Mouse (Mus musculus) heart, adult 8-10 months (tissue): Measurements from ENCODE around the gene Commd6. TPM values are rescaled to one million over a fixed set of nuclear protein-coding genes. Genes with fewer than 3 reads are reported as not detected.

Experiments
- DNase-seq: peaks from one replicate; pipeline ENCODE4 v3.0.0; 2022; ENCODE audit warnings: low spot score
- total RNA-seq, 4 experiments: library from RNA; stranded (reverse); gene quantifications; 2 replicates each; pipeline ENCODE4 v1.2.4; 2022

The Commd6 gene
- 10 to 100 TPM; 30.4 to 38.5 (median 34.1) TPM for total RNA-seq

DNA sequence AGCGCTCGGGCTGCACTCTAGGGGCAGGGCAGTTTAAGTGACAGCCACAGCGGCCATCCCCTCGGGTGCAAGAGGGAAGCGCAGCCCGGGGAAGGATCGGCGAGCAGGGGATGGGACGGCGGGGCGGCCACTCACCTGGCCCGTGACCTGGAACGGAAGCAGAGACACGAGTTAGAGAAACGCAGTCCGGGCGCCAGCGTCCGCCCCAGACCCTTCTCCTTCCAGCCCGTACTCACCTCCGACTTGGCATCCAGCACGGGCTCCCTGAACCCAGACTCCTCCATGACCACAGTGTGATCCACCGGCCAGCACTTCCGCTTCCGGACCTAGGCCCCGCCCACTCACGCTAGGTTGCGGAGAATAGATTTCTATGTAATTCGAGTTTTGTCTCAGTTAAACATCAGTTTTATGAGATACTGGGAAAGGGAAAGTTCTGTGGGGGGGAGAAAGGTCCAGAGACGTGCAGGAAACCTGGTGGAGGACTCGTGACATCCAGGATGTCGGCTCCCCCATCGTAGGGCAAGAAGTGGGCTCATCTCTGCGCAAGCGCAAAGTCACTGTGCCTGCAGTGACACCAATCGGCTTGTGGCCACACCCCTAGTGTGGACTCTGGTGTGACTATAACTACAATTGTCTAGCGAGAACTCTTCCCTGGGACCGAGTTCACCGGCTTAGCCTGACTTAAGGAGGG lies at the start of gene Commd6:
Gene Commd6 (minus strand): TSS at position 534 of the 691 bp plus-strand sequence.
- peak; percentile 95 for DNase-seq

DNA sequence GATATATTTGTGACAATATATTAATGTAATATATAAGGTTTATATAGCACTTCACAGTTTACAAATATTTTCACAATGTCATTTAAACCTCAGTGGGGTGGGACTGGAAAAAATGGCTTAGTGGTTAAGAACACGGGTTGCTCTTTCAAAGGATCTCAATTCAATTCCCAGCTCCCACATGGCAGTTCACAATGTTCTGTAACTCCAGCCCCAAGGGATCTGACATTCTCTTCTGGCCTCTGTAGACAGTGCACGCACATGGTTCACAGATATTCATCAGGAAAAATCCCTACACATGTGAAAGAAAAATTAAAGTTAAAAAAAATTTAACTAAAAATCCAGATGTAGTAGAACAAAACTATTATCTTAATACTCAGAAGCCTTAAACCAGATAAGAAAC lies 47.9 kb upstream of the Commd6 start:
- peak; percentile 50 for DNase-seq

DNA sequence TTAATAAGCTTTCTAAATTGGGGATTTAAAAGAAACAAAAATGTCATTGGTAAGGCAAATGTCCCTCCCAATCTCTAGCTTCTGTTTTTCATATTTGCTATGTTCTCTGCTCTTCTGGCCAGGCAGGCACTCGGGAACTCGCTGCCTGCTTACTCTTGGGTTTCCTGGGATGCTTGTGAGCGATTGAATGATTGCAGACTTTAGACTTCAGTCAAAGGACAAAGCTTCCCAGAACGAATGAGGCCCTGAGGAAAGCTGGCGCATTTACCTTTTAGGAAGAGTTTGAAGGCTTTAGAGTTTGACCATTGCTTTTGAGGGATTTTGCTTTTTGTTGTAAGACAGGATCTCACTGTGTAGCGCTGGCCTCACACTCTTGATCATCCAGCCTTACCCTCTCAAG lies 47.2 kb upstream of the Commd6 start:
- no peak for DNase-seq

DNA sequence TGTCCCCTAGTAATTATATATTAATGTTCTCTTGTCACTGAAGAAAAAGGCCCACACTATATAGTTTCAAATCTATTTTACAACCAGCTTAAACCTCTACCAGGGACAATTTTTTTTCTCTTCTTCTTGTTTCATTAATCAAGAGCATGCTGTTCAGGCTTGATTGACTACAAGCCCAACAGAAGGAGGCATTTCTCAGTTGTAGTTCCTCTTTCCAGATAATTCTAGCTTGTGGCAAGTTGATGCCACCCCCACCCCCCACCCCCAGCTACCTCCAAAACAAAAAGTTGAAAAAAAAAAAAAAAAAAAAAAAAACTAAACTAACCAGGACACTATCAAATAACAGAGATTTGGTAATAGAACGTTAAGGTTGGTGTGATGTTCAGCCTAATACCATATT lies 31.7 kb upstream of the Commd6 start:
- no peak for DNase-seq

DNA sequence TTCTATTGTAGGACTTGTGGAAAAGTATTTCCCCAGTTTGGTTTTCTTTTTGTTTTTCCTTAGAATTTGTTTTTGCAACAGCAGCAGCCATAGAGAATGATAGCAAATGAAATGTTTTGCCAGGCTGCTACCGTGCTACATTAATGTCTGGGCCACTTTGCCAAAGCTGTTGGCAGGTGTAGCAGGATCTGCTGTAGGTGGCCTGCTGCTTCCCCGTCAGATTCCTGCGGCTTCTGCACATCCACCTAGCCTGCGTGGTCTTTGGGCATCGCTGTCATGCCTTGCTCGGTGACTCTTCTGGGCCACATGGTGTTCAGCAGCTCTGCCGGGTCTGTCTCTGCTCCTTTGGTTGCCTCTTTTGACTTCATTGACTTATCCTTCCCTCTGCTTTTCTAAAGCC lies 28.1 kb upstream of the Commd6 start:
- no peak for DNase-seq

DNA sequence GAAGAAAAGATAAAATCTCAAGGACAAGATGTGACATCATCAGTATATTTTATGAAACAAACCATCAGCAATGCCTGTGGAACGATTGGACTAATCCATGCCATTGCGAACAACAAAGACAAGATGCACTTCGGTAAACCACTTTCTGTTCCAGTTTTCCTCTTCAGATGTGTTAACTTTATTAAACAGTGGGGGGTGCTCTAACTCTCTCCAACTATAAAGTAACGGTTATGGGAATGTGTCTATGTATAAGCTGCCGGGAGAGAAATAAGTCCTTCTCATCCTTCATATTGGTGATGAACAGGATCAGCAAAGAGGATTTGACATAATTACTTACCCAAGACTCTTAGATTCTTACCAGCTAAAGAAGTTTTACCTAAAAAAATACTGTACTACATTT lies 26.1 kb upstream of the Commd6 start:
- no peak for DNase-seq

DNA sequence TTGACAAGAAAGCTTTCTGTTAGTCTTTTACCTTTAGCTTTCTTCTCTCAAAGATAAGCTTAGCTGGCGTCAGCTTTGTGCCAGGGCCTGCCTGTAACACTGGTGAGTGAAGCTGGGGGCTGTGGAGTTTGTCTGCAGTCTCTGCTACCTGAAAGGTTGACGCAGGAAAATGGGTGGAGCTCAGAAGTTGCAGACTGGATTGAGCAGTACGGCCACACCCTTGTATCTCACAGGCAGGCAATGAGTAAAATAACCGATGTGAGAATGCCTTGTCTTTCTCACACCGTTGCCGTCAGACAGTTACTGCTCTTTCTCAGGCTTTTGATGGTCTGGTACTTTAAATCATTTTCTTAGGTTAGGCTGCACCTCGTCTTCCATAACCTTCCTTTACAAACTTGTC lies 25.6 kb upstream of the Commd6 start:
- DNase-seq, result no peak

DNA sequence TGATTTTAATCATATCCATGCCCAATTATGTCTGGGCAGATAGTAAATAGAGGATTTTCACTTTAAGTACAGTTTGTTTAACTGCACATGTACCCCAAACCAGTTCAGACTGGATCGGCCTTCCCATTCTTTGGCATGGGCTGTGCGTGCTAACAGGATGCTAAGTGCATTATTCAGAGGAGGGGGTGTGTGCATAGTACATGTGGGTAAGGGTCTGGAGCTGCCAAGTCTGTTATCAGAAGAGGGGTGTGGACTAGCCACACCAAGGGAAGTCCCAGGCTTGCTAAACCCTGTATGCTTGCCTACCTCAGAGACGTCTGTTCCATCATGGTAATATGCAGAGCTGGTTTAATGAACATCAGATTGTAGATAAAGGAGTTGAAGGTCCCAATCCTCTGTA lies 23.8 kb upstream of the Commd6 start:
- DNase-seq, result no peak

DNA sequence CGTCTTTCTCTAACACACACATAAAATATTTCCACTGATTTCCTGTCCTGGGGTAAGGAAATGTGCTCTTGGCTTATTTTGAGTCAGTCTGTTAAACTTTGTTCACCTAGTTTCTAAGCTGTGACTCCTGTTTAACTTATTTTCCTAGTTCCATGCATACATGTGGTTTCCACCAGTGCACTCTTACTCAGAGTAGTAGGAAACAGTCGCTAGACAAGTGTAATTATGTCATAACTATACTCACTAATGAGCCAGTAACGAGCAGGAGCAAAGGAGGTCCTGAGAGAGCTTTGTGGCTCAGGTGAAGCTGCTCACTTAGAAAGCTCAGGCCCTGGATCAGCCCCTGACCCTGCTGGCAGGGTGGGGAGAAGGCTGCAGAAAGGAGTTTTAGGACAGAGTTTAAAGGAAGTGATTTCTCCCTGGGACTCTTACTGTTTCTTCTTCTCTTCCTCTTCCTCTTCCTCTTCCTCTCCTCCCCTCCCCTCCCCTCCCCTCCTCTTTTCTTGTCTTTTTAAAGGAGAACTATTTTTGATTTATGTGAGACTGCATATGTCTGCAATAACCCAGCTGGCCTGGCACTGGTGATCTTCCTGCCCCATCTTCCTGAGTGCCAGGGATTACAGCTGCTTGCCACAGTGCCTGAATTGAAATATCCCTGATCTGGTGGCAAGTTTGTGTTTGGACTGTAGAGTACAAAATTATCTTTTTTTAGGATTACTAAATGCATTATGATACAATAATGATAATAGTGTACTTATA lies 21.3 kb upstream of the Commd6 start:
- DNase-seq, result no peak

DNA sequence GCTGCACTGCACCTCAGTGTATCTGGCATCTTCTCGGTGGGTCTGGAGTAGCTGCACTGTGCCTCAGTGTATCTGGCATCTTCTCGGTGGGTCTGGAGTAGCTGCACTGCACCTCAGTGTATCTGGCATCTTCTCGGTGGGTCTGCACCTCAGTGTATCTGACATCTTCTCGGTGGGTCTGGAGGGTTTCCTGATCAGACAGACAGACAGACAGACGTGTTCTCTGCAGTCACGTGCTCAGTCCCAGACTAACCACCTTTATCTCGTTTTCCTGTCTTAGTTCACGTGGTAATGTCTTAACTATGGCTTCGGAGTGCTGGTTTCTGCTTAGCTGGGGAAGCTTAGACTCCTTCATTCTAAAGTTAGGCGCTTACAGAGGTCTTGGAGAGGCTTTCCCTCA lies 15.8 kb upstream of the Commd6 start:
- DNase-seq, result no peak

DNA sequence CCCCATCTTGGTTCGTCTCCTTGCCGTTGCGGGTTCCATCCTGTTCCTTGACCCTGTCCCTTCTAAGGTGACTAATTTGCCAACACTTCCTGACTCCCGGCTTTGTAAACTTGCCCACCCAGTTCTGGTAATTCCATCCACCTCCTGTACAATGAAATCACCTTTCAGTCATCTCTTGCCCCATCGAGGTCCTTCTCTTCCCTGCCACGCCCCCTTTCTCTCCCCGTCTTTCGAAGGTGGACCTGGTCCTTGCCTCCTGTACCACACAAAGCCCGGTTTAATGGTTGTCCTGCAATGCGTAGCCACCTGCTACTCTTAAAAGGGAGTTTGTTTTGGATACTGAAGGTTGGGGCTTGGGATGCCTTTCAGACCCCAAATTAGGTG lies 14.0 kb upstream of the Commd6 start:
- DNase-seq, result no peak

DNA sequence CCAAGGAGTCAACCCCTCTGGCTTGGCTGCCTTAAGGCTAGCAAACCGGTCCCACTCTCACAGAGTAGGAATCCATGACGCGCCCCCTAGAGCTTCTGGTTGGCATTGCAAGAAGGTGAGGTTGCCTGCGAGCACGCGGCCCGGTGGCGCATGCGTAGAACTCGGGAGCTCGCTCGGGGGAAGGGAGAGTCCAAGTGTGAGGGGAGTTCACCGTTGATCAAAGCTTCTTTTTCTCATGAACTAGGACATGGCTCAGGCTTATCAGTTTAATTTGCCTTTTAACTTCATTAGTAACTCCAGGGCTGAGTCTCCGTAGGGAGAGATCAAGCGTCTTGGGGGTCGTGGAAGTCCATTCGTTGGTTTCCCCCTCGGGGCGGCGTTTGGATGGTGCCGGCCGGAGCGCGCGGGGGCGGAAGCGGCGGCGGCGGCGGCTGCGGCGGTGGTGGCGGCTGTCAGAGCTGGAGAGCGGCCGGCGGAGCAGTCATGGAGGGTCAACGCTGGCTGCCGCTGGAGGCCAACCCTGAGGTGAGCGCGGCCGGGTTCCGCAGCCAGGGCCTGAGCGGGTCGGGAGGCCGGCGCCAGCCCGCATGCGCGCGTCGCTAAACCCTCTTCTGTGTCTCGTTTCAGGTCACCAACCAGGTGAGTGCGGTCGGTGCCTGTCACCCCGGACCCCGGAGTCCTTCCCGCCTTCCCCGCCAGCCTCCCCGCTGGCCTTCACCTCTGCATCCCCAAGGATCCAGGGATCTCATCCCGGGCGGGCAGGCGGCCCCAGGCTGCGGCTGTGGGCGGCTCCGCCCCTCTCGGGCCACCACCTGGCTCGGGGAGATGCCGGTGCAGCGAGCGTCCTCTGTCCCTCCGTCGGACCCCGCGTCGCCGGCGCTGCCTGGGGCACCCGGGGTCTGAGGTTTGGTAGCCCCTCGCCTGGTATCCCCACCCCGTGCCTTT lies 13.4 kb upstream of the Commd6 start, which contains the start of gene Uchl3:
Gene Uchl3 (plus strand): TSS at position 387 of the 945 bp plus-strand sequence.
- DNase-seq, result peak; percentile 96

DNA sequence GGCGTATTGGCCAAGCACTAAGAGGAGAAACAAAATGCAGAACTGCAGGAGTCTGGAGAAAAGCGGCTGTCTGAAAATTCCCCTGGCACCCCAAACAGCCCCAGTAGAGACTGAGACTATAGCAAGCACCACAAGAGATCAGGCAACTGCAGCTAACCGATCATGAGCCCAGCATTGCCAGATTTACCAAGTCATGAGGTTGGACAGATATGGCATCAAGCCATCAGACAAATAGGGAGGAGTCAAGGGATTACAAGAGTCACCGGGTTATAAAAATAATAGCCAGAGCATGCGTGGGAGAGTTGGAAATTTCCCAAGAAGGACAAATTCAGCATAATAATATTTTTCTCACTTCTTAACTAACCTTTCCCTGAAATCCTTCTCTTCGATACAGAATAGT lies 12.1 kb upstream of the Commd6 start:
- DNase-seq, result peak; percentile 22

DNA sequence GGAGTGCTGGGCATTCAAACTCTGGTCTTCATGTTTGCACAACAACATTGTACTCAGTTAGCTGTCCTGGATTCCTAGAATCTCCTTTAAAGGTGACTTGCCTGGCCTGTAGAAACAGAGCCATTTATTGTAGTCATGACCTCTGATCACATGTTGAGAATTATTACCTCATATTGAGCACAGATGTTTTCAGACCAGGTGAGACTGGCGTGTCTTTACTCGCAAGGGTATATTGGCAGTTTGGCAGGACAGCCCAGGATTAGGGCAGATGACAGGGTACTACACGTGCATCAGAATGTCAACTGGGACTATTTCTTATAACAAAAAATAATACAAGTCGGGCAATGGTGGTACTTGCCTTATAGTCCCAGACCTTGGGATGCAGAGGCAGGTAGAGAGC lies 10.1 kb upstream of the Commd6 start:
- DNase-seq, result no peak

DNA sequence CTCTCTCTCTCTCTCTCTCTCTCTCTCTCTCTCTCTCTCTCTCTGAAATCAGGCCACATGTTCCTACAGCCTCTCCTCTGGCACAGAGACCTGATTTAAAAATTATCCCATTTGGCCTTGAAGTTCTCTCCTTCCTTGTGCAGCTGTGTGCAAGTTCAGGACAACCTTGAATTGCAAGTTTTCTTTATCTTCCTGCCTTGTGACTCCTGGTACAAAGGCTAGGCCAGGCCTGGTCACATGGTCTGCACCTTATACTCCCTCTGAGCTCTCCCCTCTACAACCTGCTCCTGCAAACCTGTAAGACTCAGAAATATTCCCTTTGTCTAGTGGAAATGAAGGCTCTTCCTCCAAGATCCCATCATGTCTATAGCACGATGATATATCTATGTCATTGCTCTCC lies 4.5 kb upstream of the Commd6 start:
- DNase-seq, result no peak

DNA sequence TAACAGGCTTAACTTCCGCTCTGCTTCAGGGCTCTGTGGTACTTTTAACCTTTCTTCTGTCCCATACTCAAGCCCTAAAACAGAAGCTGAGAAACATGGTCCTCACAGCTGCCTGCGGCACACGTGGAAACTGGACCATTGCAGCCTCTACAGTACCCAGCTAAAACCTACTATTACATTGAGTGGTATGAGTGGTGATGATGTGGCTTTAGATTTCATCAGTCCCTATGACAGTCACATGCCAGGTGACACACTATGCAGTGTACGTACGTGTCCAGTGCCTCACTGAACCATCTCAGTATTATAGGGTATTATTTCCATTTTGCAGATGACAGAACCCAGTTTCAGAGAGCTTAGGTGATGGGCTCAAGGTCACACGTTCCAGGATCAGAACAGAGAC lies 3.1 kb downstream of the Commd6 start:
- DNase-seq, result no peak

DNA sequence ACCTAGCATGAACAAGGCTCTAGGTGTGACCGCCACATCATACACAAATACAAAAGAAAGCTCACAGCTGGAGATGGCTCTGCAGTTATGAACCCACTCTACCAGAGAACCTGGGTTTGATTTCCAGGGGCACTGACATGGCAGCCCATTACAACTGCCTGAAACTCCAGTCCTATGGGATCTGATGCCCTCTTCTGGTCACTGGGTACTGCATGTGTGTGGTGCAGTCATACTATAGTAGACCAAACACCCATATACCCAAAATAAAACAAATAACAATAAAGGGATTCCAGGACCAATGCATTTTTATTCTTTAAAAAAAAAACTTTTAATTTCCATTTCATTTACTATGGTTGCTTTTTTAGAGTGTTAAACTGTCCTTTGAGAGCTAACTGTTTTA lies 4.7 kb downstream of the Commd6 start:
- no peak for DNase-seq

DNA sequence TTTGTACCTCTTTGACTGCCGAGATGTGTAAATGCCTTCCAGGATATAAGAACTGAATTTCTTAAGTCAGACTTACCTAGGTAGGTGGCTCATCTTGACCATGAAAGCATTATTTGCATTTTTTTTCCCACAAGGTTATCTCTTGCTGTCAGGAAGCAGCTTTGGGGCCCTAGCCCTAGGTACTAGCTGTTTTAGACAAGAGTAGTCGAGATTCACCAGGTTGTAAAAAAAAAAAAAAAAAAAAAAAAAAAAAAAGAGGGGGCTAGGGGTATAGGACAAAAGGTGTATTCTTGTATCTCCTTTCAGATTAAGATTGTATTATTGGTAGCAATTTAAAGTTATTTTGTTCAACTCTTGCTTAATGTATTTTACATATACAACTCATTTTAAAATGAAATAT lies 9.9 kb downstream of the Commd6 start:
- DNase-seq, result no peak

DNA sequence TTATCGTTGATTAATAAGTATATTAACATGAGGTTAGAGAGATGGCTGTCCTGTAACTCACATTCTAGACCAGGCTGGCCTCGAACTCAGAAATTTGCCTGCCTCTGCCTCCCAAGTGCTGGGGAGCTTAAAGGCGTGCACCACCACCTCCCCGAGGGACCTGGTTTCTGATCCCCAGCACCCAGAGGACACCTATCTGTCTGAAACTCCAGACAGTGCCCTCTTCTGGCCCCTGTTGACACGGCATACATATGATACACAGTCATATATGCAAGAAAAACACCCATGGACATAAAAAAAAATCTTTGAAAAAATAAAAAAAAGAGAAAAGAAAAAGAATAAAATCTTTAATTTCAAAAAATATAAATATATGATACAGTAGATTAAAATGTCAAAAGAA lies 22.8 kb downstream of the Commd6 start:
- DNase-seq, result no peak

DNA sequence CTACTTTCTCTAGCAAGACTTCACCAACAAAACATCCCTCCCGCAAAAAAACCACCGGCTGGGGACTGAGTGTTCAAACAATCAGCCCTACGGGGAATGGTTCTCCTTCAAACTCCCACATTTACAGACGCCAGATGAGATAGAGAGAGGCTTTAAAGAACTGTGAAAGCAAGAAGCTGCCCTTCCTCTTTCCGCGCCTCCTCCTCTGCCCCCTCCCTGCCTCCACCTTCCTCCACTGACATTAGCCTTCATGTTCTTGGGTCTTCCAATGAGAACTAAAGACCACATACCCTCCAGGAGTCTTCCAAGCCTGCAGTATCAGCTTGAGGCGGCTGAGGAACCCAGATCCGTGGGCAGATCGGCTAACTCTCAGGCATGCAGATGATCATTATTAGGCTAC lies 24.3 kb downstream of the Commd6 start:
- no peak for DNase-seq

DNA sequence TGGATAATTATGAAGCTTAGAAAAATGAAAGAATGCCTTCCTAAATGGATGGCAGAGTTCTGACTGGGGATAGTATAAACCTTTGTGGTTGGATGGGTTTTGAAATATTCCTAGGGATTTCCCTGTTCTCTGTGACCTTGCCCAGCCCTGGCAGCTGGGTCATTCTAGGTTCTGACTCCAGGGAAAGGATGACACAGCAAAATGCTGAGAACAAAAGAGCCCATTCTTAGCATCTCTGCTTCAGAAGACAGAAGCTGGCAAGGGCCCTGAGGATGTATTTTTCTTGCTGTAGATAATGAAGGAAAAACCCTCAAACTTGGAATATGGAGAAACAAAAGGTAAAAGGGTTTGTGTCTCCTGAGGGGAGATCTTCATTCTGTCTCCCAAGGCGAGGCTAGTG lies 27.3 kb downstream of the Commd6 start:
- no peak for DNase-seq

DNA sequence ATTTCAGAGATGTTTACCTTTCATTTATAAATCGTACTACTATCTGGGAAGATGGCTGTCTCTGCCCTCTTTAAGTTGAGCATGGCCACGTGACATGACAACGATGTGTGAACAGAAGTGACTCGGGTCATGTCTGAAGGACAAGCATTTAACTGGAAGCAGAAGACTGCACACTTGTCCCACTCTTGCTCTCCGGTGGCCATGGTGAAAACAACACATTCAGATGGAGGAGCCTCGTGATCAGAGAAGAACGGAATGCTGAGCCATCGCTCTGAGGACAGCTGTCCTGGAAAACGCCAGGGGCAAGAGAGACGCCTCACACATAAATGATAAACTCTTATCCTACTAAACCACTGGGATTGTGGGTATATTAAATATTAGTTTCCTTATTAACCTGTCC lies 29.8 kb downstream of the Commd6 start:
- no peak for DNase-seq
